Mouse (Mus musculus): Measurements from ENCODE around the gene Stx8. TPM values are rescaled to one million over a fixed set of nuclear protein-coding genes. Genes with fewer than 3 reads are reported as not detected.
A peak's percentile ranks its signal among the peaks of the same experiment; 100 is the strongest.

Gene Stx8
- total RNA-seq, 2 experiments from 2014 or later: 30.5 to 35.4 TPM

- DNase-seq (ENCODE audit: low spot score in 2 of 2): no peak
Observed at GRCm38 (mm10) chr11:68195693-68196176, 229.7 kb downstream of the Stx8 start.

DNA sequence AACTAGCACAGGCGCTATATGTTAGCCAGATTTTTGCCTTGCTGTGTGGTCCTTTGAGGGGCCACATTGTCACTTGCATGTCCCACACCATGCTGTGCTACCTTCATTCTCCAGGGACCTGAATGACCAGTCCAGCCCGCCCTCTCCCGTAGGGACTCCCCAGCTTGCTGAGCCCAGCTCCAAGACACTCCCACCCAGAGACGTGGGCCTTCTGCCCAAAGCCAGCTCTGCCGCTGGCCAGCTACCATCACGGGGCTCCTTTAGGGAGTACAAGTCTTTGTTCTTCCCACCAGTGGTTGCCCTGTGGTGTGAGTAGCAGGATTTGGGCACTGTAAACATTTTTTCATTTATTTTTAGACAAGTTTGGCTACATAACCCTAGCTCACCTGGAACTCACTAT is 230.6 kb downstream of the Stx8 start:
- no peak for DNase-seq (ENCODE audit: low spot score in 2 of 2)

- DNase-seq (ENCODE audit: low spot score in 2 of 2): no peak
Observed at GRCm38 (mm10) chr11:68197471-68197870, 231.5 kb downstream of the Stx8 start.

DNA sequence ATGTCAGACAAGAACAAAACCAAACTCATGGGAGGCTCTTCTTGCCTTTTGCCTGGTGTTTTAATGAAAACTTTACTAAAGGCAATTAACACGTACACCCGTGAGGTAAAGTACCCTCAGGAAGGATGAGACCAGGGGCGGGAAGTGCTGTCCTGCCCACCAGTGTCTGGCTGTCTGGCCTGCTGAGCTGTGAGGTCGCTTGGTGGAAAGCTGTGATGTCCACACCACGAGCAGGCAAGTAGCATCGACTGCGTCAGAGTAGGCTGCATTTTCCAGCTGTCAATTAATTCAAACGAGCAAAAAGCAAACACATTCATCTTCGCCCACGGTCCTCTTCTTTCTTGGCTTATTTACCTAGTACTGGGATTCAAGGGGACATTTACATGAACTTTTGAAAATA is 232.7 kb downstream of the Stx8 start:
- DNase-seq (ENCODE audit: low spot score in 2 of 2): no peak

DNA sequence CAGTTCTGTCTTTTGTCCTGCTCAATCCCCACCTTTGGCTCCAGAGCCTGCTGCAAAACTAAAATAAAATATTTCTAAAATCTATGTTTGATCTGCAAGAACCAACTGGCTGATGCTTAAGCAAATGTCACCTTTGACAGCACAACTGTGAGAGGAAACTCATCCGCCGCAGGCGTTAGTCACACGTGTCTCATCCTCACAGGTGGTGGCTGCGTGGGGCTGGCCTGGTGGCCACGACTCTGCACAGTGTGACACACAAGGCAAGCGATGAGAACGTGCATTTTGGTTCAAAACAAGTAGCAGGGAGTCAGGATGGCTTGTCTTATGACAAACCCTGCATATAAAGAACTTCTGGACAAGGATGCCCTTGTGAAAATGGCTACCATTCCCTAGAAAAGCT is 233.1 kb downstream of the Stx8 start:
- DNase-seq (ENCODE audit: low spot score in 2 of 2): no peak

DNA sequence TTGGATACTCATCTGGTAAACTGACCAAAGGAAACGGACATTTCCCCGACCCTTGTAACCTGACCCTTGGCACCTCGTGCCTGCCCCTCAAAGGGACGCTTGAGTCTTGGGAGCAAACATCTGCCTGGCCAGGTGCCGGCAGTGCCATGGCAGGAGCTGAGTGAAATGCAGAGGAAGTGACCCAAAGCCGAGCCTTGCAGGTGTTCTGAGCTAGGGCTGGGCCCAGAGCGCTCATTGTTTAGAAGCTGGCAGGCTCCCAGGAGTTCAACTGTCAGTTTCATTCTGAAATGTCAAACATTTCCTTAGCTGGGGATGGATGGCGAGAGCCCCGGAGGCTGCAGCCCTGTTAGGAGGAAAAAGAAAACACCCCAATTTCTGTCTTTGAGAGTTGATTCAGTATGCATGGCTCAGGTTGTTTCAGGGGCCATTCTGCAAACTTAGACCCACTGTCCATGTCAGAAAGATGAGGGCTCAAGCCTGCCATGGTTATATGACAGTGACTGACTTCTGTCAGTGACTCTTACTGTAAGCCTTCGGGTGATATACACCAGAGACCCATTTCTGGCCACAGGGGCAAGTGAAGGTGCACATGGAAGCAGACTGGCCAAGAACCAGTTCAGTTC is 233.9 kb downstream of the Stx8 start:
- no peak for DNase-seq (ENCODE audit: low spot score in 2 of 2)

DNA sequence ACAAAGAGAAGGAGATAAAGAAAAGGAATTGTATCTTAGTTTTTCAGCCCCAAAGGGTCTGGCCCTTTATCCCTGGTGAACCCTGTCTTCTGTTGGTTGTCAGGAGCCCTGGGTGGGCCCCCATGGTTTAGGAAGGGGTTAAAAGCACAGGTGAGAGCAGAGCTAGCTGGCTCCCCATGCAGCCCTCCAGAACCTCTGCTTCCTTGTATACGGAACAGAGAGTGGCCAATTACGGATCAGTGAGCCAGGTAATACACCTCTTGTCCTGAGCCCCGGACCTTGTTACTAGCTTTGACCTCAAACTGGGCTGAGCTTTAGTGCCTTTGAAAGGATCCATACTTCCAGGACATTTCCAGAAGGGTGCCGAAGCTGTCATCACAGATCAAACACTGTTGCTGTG is 234.5 kb downstream of the Stx8 start:
- DNase-seq (ENCODE audit: low spot score in 2 of 2): no peak

DNA sequence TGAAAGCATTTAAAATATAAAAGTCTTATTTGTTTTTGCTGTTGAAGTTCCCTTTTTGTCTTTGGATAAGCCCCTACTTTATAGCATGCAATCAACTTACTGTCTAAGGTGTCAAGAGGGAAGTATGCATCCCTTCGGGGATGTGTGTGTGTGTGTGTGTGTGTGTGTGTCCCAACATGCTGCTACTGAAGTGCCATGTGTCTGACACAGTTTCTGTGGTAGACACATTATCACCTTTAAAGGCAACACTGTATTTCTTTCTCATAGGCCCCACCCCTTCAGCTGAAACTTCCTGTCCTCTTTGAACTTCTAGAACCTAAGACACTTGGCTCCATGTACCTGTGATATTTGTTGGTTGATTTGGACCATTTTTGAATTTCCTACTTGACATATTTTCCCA is 235.1 kb downstream of the Stx8 start:
- no peak for DNase-seq (ENCODE audit: low spot score in 2 of 2)

GRCm38 (mm10) chr11:68201811-68202459 is 235.9 kb downstream of the Stx8 start:
- no peak for DNase-seq (ENCODE audit: low spot score in 2 of 2)

- DNase-seq (ENCODE audit: low spot score in 2 of 2): no peak
Observed at GRCm38 (mm10) chr11:68202561-68202960, 236.6 kb downstream of the Stx8 start.

- DNase-seq (ENCODE audit: low spot score in 2 of 2): no peak
Observed at GRCm38 (mm10) chr11:68203658-68204315, 237.8 kb downstream of the Stx8 start.

DNA sequence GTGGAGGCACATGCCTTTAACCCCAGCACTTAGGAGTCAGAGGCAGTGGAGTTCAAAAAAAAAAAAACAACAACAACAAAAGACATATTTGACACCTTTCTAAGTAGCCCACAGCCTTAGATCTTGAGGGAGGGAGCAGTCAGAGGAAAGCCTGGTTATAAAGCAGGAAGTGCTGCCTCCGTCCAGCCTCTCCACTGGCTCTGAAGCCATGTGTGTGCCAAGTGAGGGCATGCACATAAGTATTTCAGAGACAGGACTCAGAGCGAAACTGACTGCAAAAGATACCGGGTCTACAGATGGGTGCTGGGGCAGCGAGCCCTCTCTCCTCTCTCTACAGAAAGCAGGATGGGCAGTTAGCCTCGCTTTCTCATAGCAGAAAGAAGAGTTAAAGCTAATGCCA is 238.4 kb downstream of the Stx8 start:
- no peak for DNase-seq (ENCODE audit: low spot score in 2 of 2)

- DNase-seq (ENCODE audit: low spot score in 2 of 2): no peak
Observed at GRCm38 (mm10) chr11:68205572-68206229, 239.7 kb downstream of the Stx8 start.

- no peak for DNase-seq (ENCODE audit: low spot score in 2 of 2)
Observed at GRCm38 (mm10) chr11:68208023-68208422, 242.0 kb downstream of the Stx8 start.

DNA sequence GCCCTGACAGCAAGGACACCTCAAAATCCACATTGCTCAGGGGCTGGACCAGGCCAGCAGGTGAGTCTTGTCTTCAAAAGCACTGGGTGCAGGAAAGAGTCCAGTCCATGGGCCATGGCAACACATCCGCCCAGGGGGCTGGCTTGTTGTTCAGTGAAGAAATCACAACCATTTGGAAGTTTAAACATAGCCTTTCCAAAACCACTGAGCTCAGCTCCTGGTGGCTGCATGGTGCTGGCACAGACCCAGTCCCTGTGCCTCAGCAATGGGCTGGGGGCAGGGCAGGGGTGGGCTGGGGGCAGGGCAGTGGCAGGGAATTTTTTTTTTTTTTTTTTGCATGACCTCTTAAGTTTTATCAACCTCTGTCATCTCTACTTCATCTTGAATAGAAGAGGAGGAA is 242.6 kb downstream of the Stx8 start:
- no peak for DNase-seq (ENCODE audit: low spot score in 2 of 2)

DNA sequence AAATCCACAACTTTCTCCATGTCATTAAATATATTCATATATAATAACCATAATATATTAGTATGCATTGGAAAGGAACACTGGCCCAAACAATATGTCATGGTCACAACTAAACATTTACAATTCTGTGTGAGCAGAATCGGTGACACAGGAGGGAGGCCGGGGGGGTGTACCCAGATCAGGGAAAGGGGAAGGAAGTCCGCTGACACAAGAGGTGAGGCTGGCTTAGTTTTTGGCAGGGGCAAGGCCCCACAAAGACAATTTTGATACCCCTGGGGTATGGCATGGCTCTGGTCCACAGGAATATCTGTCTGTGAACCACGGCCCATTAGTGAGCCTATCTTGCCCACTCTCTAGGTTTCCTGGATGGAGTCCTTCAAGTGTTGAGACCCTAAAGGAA is 243.5 kb downstream of the Stx8 start:
- no peak for DNase-seq (ENCODE audit: low spot score in 2 of 2)

- DNase-seq (ENCODE audit: low spot score in 2 of 2): no peak
Observed at GRCm38 (mm10) chr11:68210714-68211113, 244.7 kb downstream of the Stx8 start.

DNA sequence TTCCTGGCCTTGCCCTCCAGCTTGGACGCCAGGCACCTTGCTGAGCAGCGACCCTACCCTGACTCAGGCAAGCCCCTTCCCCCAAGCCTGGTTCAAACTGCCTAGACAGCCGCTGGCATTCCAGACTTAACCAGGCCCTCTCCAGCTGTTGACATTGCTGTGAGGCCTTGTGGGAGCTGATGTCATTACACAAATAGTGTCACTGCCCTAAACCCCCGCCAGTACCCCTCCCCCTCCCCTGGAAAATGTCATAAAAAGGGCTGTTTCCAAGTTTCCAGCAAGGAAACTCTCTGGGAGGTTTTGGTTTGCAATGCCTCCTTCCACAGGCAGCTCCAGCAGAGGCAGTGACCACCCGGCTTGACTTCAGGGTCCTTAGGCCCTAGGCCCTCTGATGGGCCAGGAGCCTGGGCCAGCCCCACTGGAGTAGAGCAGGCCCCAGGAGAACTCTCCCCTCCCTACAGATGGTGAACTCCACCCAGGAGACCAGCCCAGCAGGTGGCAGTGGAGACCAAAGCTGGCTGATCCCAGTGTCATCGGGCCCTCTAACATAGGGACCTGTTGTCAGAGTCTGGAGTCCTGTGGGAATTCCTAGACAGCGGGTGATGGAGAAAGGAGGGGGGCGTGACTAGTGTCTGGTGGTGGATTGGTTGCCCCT is 246.1 kb downstream of the Stx8 start:
- DNase-seq (ENCODE audit: low spot score in 2 of 2): peak in 1 of 2 experiments; percentile 21

- no peak for DNase-seq (ENCODE audit: low spot score in 2 of 2)
Observed at GRCm38 (mm10) chr11:68213896-68214295, 247.9 kb downstream of the Stx8 start.

DNA sequence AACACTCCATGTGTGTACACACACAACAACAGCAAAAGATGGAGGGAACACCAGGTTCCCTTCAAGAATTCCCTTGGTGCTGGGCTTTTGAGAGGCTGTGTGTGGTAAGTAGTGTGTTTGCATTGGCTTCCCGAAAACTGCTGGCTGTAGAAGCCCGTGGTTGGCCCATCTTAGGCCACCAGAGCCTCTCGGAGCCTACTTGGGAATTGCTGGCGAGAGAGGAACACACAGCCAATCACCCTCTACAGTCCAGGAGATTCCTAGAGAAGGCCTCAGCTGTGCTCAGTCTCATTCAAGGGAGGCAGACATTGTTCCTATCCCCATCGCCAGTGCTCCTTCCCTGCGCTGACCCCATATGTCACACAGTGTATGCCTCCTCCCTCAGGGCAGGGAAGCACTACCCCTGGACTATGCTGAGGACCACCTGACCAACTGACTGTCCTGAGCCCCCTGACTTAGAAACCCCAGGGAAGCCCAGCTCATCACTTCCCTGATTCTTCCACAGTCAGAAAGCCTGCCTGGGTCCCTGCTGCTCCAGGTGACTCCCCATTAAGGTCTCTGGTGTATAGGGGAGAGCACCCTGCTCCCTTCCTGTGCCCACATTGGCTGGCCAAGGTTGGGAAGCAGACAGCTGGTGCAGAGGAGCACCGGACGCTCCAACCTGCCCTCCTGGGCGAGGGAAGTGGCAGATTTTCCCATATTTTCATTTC is 248.7 kb downstream of the Stx8 start:
- DNase-seq (ENCODE audit: low spot score in 2 of 2): no peak
